Mouse (Mus musculus): Measurements from ENCODE around the gene Sost. TPM values are rescaled to one million over a fixed set of nuclear protein-coding genes. Genes with fewer than 3 reads are reported as not detected.

Sost gene
- polyA plus RNA-seq, 1 experiment from 2014 or later, result not detected

DNA sequence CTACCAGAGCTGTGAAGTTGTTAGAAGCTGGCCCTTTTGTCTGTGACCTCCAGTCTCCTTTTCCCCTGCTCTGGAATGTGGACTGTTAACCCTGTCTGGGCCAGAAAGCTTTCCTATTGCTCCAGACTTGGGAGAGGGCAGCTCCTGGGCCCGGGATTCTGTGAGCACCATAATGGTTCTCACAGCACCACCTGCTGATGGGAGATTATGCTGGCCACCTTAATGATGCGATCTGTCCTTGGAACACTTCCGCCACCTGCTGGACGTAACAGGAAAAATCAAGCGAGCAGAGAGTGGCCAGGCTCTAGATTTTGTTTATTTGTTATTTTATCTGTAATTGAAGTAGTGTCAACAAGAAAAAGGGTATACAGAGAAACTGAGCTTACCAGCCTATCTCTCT, 2.0 kb upstream of the Sost start:
- Histone ChIP-seq H3K27me3 (ENCODE audit: control insufficient read depth, insufficient read depth, low read length) (peaks cover 22% of the 10 kb centered on the region), H3K4me3 (replicated peaks; ENCODE audit: low read depth, low read length) (no peak overlapping the region), H3K9me3 (ENCODE audit: control insufficient read depth, low read length) (no peaks in the 10 kb centered on the region), H3K4me2 (ENCODE audit: low read length) (no peak overlapping the region), H3K36me3 (ENCODE audit: control insufficient read depth, insufficient read depth, low read length) (no peaks in the 10 kb centered on the region; the same call in 1 of the 2 replicates), H3K4me1 (ENCODE audit: control insufficient read depth, insufficient read depth, low read length) (0 out of 2 replicates have a peak, but pooled peaks cover 2% of the 10 kb centered on the region), H3K27ac (replicated peaks; ENCODE audit: low read depth, low read length) (no peak overlapping the region), H3K9ac (replicated peaks; ENCODE audit: low read length) (no peak overlapping the region)
- ATAC-seq (ENCODE audit: low FRiP score, low TSS enrichment), result no peak
- peak; percentile 94 for DNase-seq
- WGBS, result under 1% methylated on average over 5 of the region's 5 CpGs

DNA sequence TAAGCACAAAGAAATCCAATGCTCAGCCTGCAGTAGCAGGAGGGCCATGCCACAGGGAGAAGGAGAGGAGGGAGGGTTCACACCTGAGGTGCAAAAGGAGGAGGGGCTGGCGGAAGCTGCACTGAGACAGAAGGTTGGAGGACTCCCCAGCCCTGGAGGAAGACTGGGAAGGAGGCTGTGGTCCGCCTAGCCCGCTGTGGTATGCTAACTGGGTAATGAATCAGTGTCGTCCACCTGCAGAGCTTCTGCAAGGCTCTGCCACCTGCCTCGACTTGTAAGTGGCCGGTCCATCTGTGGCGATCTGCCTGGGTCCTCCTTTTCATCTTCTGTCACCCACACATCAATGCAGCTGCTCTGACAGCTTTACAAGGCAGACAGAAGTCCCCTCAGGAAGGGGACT, 1.5 kb upstream of the Sost start:
- no peak for ATAC-seq (ENCODE audit: low FRiP score, low TSS enrichment)
- Histone ChIP-seq H3K9ac (replicated peaks; ENCODE audit: low read length) (no peak overlapping the region), H3K4me3 (replicated peaks; ENCODE audit: low read depth, low read length) (no peak overlapping the region)

DNA sequence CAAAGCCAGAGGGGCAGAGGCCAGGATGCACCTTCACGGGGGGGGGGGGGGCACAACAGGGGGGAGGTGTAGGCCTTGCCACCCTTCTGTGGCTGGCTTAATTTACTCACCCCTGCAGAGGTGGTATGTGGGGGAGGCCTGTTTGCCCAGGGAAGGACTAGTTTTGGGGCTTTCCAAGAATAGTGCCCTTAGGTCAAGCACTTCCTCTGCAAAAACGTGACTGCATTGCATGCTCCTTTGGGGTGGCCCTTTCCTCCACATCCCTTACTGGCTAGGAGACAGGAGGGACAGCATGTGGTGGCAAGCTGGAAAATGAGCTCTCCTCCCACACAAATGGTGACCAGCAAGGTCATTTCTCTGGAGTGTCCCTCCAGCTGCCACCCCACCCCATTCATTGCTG, 1.3 kb downstream of the Sost start:
- no peak for DNase-seq
- Histone ChIP-seq H3K9me3 (ENCODE audit: control insufficient read depth, low read length) (no peaks in the 10 kb centered on the region), H3K9ac (replicated peaks; ENCODE audit: low read length) (no peak overlapping the region), H3K4me1 (ENCODE audit: control insufficient read depth, insufficient read depth, low read length) (peaks cover 10% of the 10 kb centered on the region), H3K27ac (replicated peaks; ENCODE audit: low read depth, low read length) (no peak overlapping the region), H3K4me3 (replicated peaks; ENCODE audit: low read depth, low read length) (no peak overlapping the region), H3K27me3 (ENCODE audit: control insufficient read depth, insufficient read depth, low read length) (peaks cover 53% of the 10 kb centered on the region), H3K36me3 (ENCODE audit: control insufficient read depth, insufficient read depth, low read length) (no peaks in the 10 kb centered on the region), H3K4me2 (ENCODE audit: low read length) (no peak overlapping the region)
- no peak for ATAC-seq (ENCODE audit: low FRiP score, low TSS enrichment)
- WGBS, result 19% methylated on average over 2 of the region's 2 CpGs

More for the DNA sequence above, 1.5 kb upstream of the Sost start:
- Histone ChIP-seq H3K4me1 (ENCODE audit: control insufficient read depth, insufficient read depth, low read length) (peaks cover 6% of the 10 kb centered on the region), H3K27me3 (ENCODE audit: control insufficient read depth, insufficient read depth, low read length) (peaks cover 26% of the 10 kb centered on the region), H3K4me2 (ENCODE audit: low read length) (no peak overlapping the region), H3K27ac (replicated peaks; ENCODE audit: low read depth, low read length) (no peak overlapping the region), H3K36me3 (ENCODE audit: control insufficient read depth, insufficient read depth, low read length) (no peaks in the 10 kb centered on the region), H3K9me3 (ENCODE audit: control insufficient read depth, low read length) (no peaks in the 10 kb centered on the region)
- WGBS, result 21% methylated on average over 7 of the region's 7 CpGs
- no peak for DNase-seq

DNA sequence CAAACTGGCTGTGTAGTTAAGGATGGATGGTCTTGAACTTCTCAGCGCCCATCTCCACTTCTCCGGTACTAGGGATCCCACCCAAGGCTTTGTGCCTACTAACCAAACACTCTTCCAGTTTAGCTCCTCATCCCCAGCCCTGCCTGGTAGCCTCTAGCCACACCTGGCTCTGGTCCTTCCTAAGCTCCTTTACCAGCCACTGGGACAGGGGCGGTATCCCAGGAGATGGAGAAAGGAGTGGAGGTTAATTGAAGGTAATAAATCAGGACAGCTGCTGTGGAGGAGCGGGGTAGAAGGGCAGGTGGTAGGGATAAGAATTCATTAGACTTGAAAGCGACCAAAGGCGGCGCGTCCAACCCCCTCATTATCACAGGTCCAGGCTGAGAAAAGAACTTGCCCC, 2.2 kb downstream of the Sost start:
- Histone ChIP-seq H3K9ac (replicated peaks; ENCODE audit: low read length) (no peak overlapping the region), H3K4me3 (replicated peaks; ENCODE audit: low read depth, low read length) (no peak overlapping the region), H3K27me3 (ENCODE audit: control insufficient read depth, insufficient read depth, low read length) (peaks cover 53% of the 10 kb centered on the region), H3K9me3 (ENCODE audit: control insufficient read depth, low read length) (no peaks in the 10 kb centered on the region), H3K27ac (replicated peaks; ENCODE audit: low read depth, low read length) (no peak overlapping the region), H3K4me2 (ENCODE audit: low read length) (no peak overlapping the region; the same call in 1 of the 2 replicates), H3K4me1 (ENCODE audit: control insufficient read depth, insufficient read depth, low read length) (peaks cover 10% of the 10 kb centered on the region), H3K36me3 (ENCODE audit: control insufficient read depth, insufficient read depth, low read length) (no peaks in the 10 kb centered on the region)
- DNase-seq, result no peak
- no peak for ATAC-seq (ENCODE audit: low FRiP score, low TSS enrichment)
- WGBS, result 3% methylated on average over 8 of the region's 8 CpGs

DNA sequence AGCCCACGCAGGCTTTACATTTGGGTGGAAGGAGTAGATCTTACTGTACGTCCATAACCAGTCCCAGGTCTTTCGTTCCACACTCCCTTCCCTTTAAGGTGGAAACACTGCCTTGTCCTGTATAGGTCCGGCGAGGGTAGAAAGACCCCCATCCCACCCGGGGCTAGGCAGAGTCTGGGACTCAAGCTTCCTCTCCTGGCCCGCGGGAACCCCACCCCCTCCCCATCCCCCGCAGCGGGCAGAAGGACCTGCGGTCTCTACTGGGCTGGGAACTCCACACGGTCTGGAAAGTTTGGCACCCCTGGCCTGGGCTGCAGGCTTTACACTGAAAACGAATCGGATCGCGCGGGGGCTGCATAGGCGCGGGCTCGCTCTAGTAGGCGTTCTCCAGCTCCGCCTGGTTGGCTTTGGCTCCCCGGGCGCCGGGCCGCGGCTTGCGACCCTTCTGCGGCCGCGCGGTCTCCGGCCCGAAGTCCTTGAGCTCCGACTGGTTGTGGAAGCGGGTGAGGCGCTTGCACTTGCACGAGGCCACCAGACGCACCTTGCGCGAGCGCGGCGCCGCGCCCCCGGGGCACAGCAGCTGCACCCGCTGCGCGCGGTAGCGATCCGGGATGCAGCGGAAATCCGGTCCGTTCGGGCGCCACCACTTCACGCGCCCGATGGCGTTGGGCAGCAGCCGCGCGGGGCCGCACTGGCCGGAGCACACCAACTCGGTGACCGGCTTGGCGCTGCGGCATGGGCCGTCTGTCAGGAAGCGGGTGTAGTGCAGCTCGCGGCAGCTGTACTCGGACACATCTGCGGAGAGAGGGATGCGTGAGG, 3.1 kb downstream of the Sost start:
- WGBS, result under 1% methylated on average over 78 of the region's 78 CpGs
- H3K27ac ChIP-seq (replicated peaks; ENCODE audit: low read depth, low read length), result no peak overlapping the region
- DNase-seq (peak; percentile 76), ATAC-seq (ENCODE audit: low FRiP score, low TSS enrichment) (peak; percentile 27; the same call in 1 of the 2 replicates)
- H3K4me3 ChIP-seq (replicated peaks; ENCODE audit: low read depth, low read length), result peak overlapping the region; percentile 53
- peaks cover 9% of the 10 kb centered on the region for H3K4me1 ChIP-seq (ENCODE audit: control insufficient read depth, insufficient read depth, low read length)
- H3K9me3 ChIP-seq (ENCODE audit: control insufficient read depth, low read length), result no peaks in the 10 kb centered on the region
- H3K4me2 ChIP-seq (ENCODE audit: low read length), result peak overlapping the region; percentile 93
- H3K27me3 ChIP-seq (ENCODE audit: control insufficient read depth, insufficient read depth, low read length), result peaks cover 53% of the 10 kb centered on the region
- H3K9ac ChIP-seq (replicated peaks; ENCODE audit: low read length), result peak overlapping the region; percentile 60
- no peaks in the 10 kb centered on the region for H3K36me3 ChIP-seq (ENCODE audit: control insufficient read depth, insufficient read depth, low read length)

DNA sequence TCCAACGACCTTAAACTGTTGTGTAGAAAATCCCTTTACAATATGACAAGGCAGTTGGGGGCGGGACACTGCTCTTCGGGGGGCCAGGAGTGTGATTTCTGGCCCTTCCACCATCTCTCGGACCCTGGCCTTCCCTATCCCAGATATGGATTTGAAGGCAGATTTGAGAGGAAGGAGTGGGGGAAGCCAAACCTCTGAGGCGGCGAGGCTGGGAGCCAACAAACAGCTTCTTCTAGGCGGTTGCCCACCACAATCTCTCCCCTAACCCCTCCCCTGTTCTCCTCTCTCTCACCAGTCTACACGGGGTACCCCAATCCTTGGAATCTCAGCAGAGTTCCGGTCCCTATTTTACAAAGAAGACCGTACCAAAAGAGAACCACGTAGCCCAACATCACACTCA, 3.8 kb downstream of the Sost start:
- H3K4me1 ChIP-seq (ENCODE audit: control insufficient read depth, insufficient read depth, low read length), result peaks cover 8% of the 10 kb centered on the region
- peak overlapping the region; percentile 53 for H3K4me3 ChIP-seq (replicated peaks; ENCODE audit: low read depth, low read length)
- peaks cover 53% of the 10 kb centered on the region for H3K27me3 ChIP-seq (ENCODE audit: control insufficient read depth, insufficient read depth, low read length)
- 2% methylated on average over 11 of the region's 11 CpGs for WGBS
- no peak overlapping the region for H3K27ac ChIP-seq (replicated peaks; ENCODE audit: low read depth, low read length)
- H3K9ac ChIP-seq (replicated peaks; ENCODE audit: low read length), result no peak overlapping the region
- peak overlapping the region; percentile 93 for H3K4me2 ChIP-seq (ENCODE audit: low read length)
- H3K36me3 ChIP-seq (ENCODE audit: control insufficient read depth, insufficient read depth, low read length), result no peaks in the 10 kb centered on the region
- ATAC-seq (ENCODE audit: low FRiP score, low TSS enrichment) (no peak), DNase-seq (no peak)
- no peaks in the 10 kb centered on the region for H3K9me3 ChIP-seq (ENCODE audit: control insufficient read depth, low read length)

DNA sequence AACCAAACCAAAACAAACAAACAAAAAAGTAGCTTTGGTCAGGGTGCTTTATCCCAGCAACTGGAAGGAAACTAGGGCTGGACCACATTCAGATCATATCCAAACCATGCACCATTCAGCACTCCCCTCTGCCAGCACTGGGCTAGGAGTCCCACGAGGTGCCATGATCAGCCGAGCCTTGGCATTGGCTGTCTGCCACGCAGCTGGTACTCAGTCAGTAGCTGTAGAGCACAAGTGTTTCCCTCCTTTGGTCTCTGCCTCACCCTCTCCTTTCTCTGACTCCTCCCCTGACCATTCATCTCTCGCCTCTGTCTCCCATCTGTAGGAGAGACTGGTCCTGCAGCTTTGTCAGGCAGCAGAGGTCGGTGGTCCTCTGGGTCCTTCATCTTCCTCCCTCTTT, 9.3 kb downstream of the Sost start:
- Histone ChIP-seq H3K4me3 (replicated peaks; ENCODE audit: low read depth, low read length) (no peak overlapping the region), H3K4me2 (ENCODE audit: low read length) (no peak overlapping the region), H3K4me1 (ENCODE audit: control insufficient read depth, insufficient read depth, low read length) (peaks cover 7% of the 10 kb centered on the region; the same call in 1 of the 2 replicates), H3K36me3 (ENCODE audit: control insufficient read depth, insufficient read depth, low read length) (no peaks in the 10 kb centered on the region), H3K27ac (replicated peaks; ENCODE audit: low read depth, low read length) (no peak overlapping the region), H3K9me3 (ENCODE audit: control insufficient read depth, low read length) (no peaks in the 10 kb centered on the region), H3K27me3 (ENCODE audit: control insufficient read depth, insufficient read depth, low read length) (peaks cover 22% of the 10 kb centered on the region), H3K9ac (replicated peaks; ENCODE audit: low read length) (no peak overlapping the region)
- 68% methylated on average over 5 of the region's 5 CpGs for WGBS
- DNase-seq (no peak), ATAC-seq (ENCODE audit: low FRiP score, low TSS enrichment) (no peak)

DNA sequence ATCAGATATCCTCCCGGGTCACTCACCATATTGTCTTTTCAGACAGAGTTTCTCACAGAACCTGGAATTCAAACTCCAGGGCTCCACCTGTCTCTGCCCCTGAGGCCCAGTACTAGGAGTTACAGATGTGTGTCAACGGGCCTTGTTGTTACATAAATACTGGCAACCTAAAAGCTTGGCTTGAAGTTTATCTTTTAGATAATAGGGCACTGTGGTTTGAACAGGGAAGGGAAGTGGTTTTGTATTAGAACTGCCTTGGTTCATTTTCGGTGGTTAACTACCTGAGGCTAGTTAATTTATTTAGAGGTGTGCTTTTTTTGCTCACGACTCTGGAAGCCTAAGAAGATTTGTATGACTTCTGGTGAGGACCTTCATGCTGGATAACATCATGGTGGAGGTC, 13.4 kb downstream of the Sost start:
- no peaks in the 10 kb centered on the region for H3K9me3 ChIP-seq (ENCODE audit: control insufficient read depth, low read length)
- H3K9ac ChIP-seq (replicated peaks; ENCODE audit: low read length), result no peak overlapping the region
- no peak overlapping the region for H3K4me3 ChIP-seq (replicated peaks; ENCODE audit: low read depth, low read length)
- H3K4me2 ChIP-seq (ENCODE audit: low read length), result no peak overlapping the region
- H3K27me3 ChIP-seq (ENCODE audit: control insufficient read depth, insufficient read depth, low read length), result peaks cover 4% of the 10 kb centered on the region; the same call in 1 of the 2 replicates
- no peaks in the 10 kb centered on the region for H3K36me3 ChIP-seq (ENCODE audit: control insufficient read depth, insufficient read depth, low read length)
- 69% methylated on average over 4 of the region's 4 CpGs for WGBS
- no peak for ATAC-seq (ENCODE audit: low FRiP score, low TSS enrichment)
- H3K4me1 ChIP-seq (ENCODE audit: control insufficient read depth, insufficient read depth, low read length), result peaks cover 7% of the 10 kb centered on the region; the same call in 1 of the 2 replicates
- DNase-seq, result no peak
- H3K27ac ChIP-seq (replicated peaks; ENCODE audit: low read depth, low read length), result no peak overlapping the region
